ENCODE assay signal across 10 mouse cellular contexts in the genomic region with DNA sequence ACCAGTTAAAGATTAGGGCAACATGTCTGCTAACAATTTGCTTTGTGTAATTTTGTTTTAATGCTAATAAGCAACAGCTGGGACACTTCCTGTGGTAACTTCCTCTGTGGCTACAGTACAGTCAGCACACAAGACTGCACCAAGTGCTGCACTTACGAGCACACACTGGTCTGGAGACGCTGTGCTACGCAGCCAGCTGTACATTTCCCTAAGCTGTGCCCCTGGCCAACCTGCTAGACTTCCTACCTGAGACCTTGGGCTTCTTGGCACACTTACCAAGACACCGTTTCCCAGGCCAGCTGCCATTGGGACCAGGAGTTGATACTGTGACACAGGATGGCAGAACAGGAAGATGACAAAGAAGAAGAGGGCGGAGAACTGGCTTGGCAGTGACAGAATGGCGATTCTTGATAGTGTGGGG.
DNase-seq lines count a peak whose midpoint lies in the region; ATAC-seq and TF ChIP-seq lines count a peak whose summit lies in the region.
"Had no signal": no experiment of that assay in that cellular context is flagged by ENCODE, and none has a peak within 500 bp of the region (broad histone marks: within the 10 kb centered on the region; RNA-seq: fewer than 3 reads in every experiment).

No protein-coding gene starts in this region.

- no peak for ATAC-seq in heart, embryonic 11.5 days (replicated peaks; ENCODE audit: insufficient number of reproducible peaks, low FRiP score, low TSS enrichment)
- no peak for ATAC-seq in heart, embryonic 16.5 days (replicated peaks; ENCODE audit: extremely low read depth, insufficient read depth, low FRiP score)
- peak; percentile 51; the same call in 1 of the 2 replicates for ATAC-seq in neutrophil, adult 5-6 weeks (ENCODE audit: extremely low read depth, insufficient number of reproducible peaks, low FRiP score, poor library complexity, severe bottlenecking)
- no peak for ATAC-seq in forebrain, postnatal 0 days
- ATAC-seq: midbrain, embryonic 15.5 days had no signal

- no peaks in the 10 kb centered on the region for H3K36me3 ChIP-seq in heart, embryonic 10.5 days
- no peaks in the 10 kb centered on the region for H3K36me3 ChIP-seq in heart, embryonic 11.5 days (ENCODE audit: control insufficient read depth, insufficient read depth, low read length)
- no peaks in the 10 kb centered on the region for H3K36me3 ChIP-seq in heart, embryonic 16.5 days (ENCODE audit: control insufficient read depth, insufficient read depth)
- no peaks in the 10 kb centered on the region for H3K36me3 ChIP-seq in forebrain, postnatal 0 days (ENCODE audit: insufficient read depth)
- H3K36me3 ChIP-seq: midbrain, embryonic 15.5 days had no signal

- H3K27me3 ChIP-seq in heart, embryonic 10.5 days (ENCODE audit: insufficient read depth, poor library complexity, severe bottlenecking), result peaks cover 7% of the 10 kb centered on the region; the same call in 1 of the 2 replicates
- H3K27me3 ChIP-seq in heart, embryonic 11.5 days (ENCODE audit: control insufficient read depth, insufficient read depth, low read length), result peaks cover 3% of the 10 kb centered on the region; the same call in 1 of the 2 replicates
- peaks cover 3% of the 10 kb centered on the region; the same call in 1 of the 2 replicates for H3K27me3 ChIP-seq in heart, embryonic 16.5 days (ENCODE audit: control insufficient read depth, insufficient read depth, low read length)
- H3K27me3 ChIP-seq in forebrain, postnatal 0 days (ENCODE audit: insufficient read depth, low read length), result no peaks in the 10 kb centered on the region
- H3K27me3 ChIP-seq: midbrain, embryonic 15.5 days had no signal

- no peak overlapping the region for H3K9ac ChIP-seq in heart, embryonic 11.5 days (ENCODE audit: low read depth, low read length)
- H3K9ac ChIP-seq in heart, embryonic 16.5 days (ENCODE audit: low read length), result no peak overlapping the region
- no peak overlapping the region for H3K9ac ChIP-seq in forebrain, postnatal 0 days
- H3K9ac ChIP-seq: midbrain, embryonic 15.5 days had no signal

- H3K9me3 ChIP-seq in heart, embryonic 10.5 days, result no peaks in the 10 kb centered on the region
- no peaks in the 10 kb centered on the region for H3K9me3 ChIP-seq in heart, embryonic 11.5 days (replicated peaks; ENCODE audit: control insufficient read depth, low read length)
- no peaks in the 10 kb centered on the region for H3K9me3 ChIP-seq in heart, embryonic 16.5 days (replicated peaks; ENCODE audit: control insufficient read depth, low read length)
- H3K9me3 ChIP-seq in forebrain, postnatal 0 days (ENCODE audit: low read length), result no peaks in the 10 kb centered on the region
- H3K9me3 ChIP-seq: midbrain, embryonic 15.5 days had no signal

- no peak overlapping the region for H3K4me2 ChIP-seq in heart, embryonic 11.5 days
- peak overlapping the region; percentile 24; the same call in 1 of the 2 replicates for H3K4me2 ChIP-seq in heart, embryonic 16.5 days (ENCODE audit: low read depth, low read length)
- H3K4me2 ChIP-seq in forebrain, postnatal 0 days (ENCODE audit: low read depth), result no peak overlapping the region
- H3K4me2 ChIP-seq: midbrain, embryonic 15.5 days had no signal

- H3K27ac ChIP-seq in heart, embryonic 10.5 days, result peak overlapping the region; percentile 5; the same call in 1 of the 2 replicates
- no peak overlapping the region for H3K27ac ChIP-seq in heart, embryonic 11.5 days (ENCODE audit: low read depth, low read length)
- no peak overlapping the region for H3K27ac ChIP-seq in heart, embryonic 16.5 days (ENCODE audit: low read length)
- H3K27ac ChIP-seq in forebrain, postnatal 0 days (ENCODE audit: low read depth, low read length), result no peak overlapping the region
- H3K27ac ChIP-seq: midbrain, embryonic 15.5 days had no signal

- WGBS in heart, embryonic 10.5 days, result 83% methylated on average over 6 of the region's 6 CpGs
- 76% methylated on average over 6 of the region's 6 CpGs for WGBS in heart, embryonic 11.5 days (ENCODE audit: insufficient replicate concordance)
- 69% methylated on average over 6 of the region's 6 CpGs for WGBS in heart, embryonic 16.5 days
- 87% methylated on average over 6 of the region's 6 CpGs for WGBS in forebrain, postnatal 0 days

- peaks cover 9% of the 10 kb centered on the region; the same call in 1 of the 2 replicates for H3K4me1 ChIP-seq in heart, embryonic 10.5 days
- no peaks in the 10 kb centered on the region for H3K4me1 ChIP-seq in heart, embryonic 11.5 days (ENCODE audit: control insufficient read depth, insufficient read depth, low read length)
- H3K4me1 ChIP-seq in heart, embryonic 16.5 days (ENCODE audit: control insufficient read depth, insufficient read depth, low read length), result 0 out of 2 replicates have a peak, but pooled peaks cover 4% of the 10 kb centered on the region
- no peaks in the 10 kb centered on the region for H3K4me1 ChIP-seq in forebrain, postnatal 0 days (ENCODE audit: insufficient read depth)

- H3K4me3 ChIP-seq in heart, embryonic 10.5 days, result no peak overlapping the region
- H3K4me3 ChIP-seq in heart, embryonic 11.5 days (ENCODE audit: low read depth, low read length), result no peak overlapping the region
- no peak overlapping the region; the same call in 1 of the 2 replicates for H3K4me3 ChIP-seq in heart, embryonic 16.5 days (ENCODE audit: low read length)
- no peak overlapping the region for H3K4me3 ChIP-seq in forebrain, postnatal 0 days (ENCODE audit: low read depth, low read length)
- H3K4me3 ChIP-seq: midbrain, embryonic 15.5 days had no signal

- no peak for TF ChIP-seq CTCF in forebrain, postnatal 0 days (IDR thresholded peaks at IDR 0.05; ENCODE audit: low read depth)

- DNase-seq in heart, embryonic 10.5 days (ENCODE audit: low spot score), result no peak
- DNase-seq in CD4-positive, CD25-positive, alpha-beta regulatory T cell, adult 2 months (ENCODE audit: low read depth, low spot score), result peak; percentile 69
- DNase-seq in frontal cortex, postnatal 10 days (ENCODE audit: low spot score in 2 of 2), result no peak
- no peak for DNase-seq in forebrain, postnatal 0 days
- DNase-seq in cerebellum, adult 9-11 months, result no peak
- DNase-seq: right cerebral cortex, postnatal 14 days had no signal
